8 mouse cellular contexts compared by ENCODE assay signal in genomic region chr9:68654039-68654332, GRCm38 (mm10). TPM values are rescaled to one million over a fixed set of nuclear protein-coding genes. Genes with fewer than 3 reads are reported as not detected.
A peak's percentile ranks its signal among the peaks of the same experiment; 100 is the strongest.
DNase-seq lines count a peak whose midpoint lies in the region; ATAC-seq and TF ChIP-seq lines count a peak whose summit lies in the region.

No protein-coding gene starts in this region.

- TF ChIP-seq CTCF in left cerebral cortex, adult 2 months (IDR thresholded peaks at IDR 0.05) = no peak
- no peak for TF ChIP-seq CTCF in hindbrain, postnatal 0 days (IDR thresholded peaks at IDR 0.05; ENCODE audit: low read depth)

- H3K4me2 ChIP-seq in embryonic facial prominence, embryonic 14.5 days (ENCODE audit: low read depth, low read length) = peak overlapping the region; percentile 90
- H3K4me2 ChIP-seq in hindbrain, postnatal 0 days (ENCODE audit: low read depth, low read length) = peak overlapping the region; percentile 76
- H3K4me2 ChIP-seq in midbrain, embryonic 16.5 days (ENCODE audit: low read length) = peak overlapping the region; percentile 75

- ATAC-seq in embryonic facial prominence, embryonic 14.5 days (ENCODE audit: low read depth) = peak; percentile 31; the same call in 1 of the 2 replicates
- ATAC-seq in hindbrain, postnatal 0 days = peak; percentile 61
- ATAC-seq in midbrain, embryonic 16.5 days = peak; percentile 55; the same call in 1 of the 2 replicates

- peak overlapping the region; percentile 72 for H3K4me3 ChIP-seq in left cerebral cortex, adult 2 months
- H3K4me3 ChIP-seq in embryonic facial prominence, embryonic 14.5 days (ENCODE audit: low read depth, low read length) = peak overlapping the region; percentile 86
- peak overlapping the region; percentile 89 for H3K4me3 ChIP-seq in hindbrain, postnatal 0 days (ENCODE audit: low read length)
- peak overlapping the region; percentile 82 for H3K4me3 ChIP-seq in midbrain, embryonic 16.5 days (ENCODE audit: low read depth, low read length)

- WGBS in embryonic facial prominence, embryonic 14.5 days = 0% methylated on average over 7 of the region's 28 CpGs
- WGBS in hindbrain, postnatal 0 days = 0% methylated on average over 27 of the region's 28 CpGs
- WGBS in midbrain, embryonic 16.5 days = 0% methylated on average over 28 of the region's 28 CpGs

- no peak for DNase-seq in left cerebral cortex, adult 2 months (ENCODE audit: extremely low spot score in 1 of 2, low spot score in 2 of 2)
- no peak for DNase-seq in left cerebral cortex, adult 18-20 months (ENCODE audit: low spot score in 2 of 2)
- DNase-seq in embryonic facial prominence, embryonic 14.5 days (ENCODE audit: low spot score) = peak; percentile 27
- no peak for DNase-seq in hindbrain, postnatal 0 days (ENCODE audit: low spot score)
- DNase-seq in adrenal gland, adult 8-10 months = no peak
- no peak for DNase-seq in retina, embryonic 14.5 days (ENCODE audit: low spot score)
- DNase-seq in urinary bladder, postnatal 36 days (ENCODE audit: low spot score in 2 of 2) = no peak

- no peaks in the 10 kb centered on the region for H3K27me3 ChIP-seq in embryonic facial prominence, embryonic 14.5 days (replicated peaks; ENCODE audit: control insufficient read depth, insufficient read depth, low read length)
- no peaks in the 10 kb centered on the region for H3K27me3 ChIP-seq in hindbrain, postnatal 0 days (ENCODE audit: insufficient read depth, low read length)
- H3K27me3 ChIP-seq in midbrain, embryonic 16.5 days (ENCODE audit: control insufficient read depth, insufficient read depth, low read depth, low read length) = no peaks in the 10 kb centered on the region

- H3K4me1 ChIP-seq in embryonic facial prominence, embryonic 14.5 days (ENCODE audit: control insufficient read depth, insufficient read depth, low read length) = 0 out of 2 replicates have a peak, but pooled peaks cover 6% of the 10 kb centered on the region
- no peaks in the 10 kb centered on the region for H3K4me1 ChIP-seq in hindbrain, postnatal 0 days (ENCODE audit: insufficient read depth, low read length)
- peaks cover 17% of the 10 kb centered on the region; the same call in 1 of the 2 replicates for H3K4me1 ChIP-seq in midbrain, embryonic 16.5 days (ENCODE audit: control insufficient read depth, insufficient read depth, low read length)

- H3K9me3 ChIP-seq in embryonic facial prominence, embryonic 14.5 days (ENCODE audit: control insufficient read depth, low read length) = no peaks in the 10 kb centered on the region
- no peaks in the 10 kb centered on the region for H3K9me3 ChIP-seq in hindbrain, postnatal 0 days (ENCODE audit: low read length)
- no peaks in the 10 kb centered on the region for H3K9me3 ChIP-seq in midbrain, embryonic 16.5 days (replicated peaks; ENCODE audit: control insufficient read depth, low read length, poor library complexity, severe bottlenecking)

- no peaks in the 10 kb centered on the region for H3K36me3 ChIP-seq in embryonic facial prominence, embryonic 14.5 days (ENCODE audit: control insufficient read depth, insufficient read depth, low read length)
- no peaks in the 10 kb centered on the region for H3K36me3 ChIP-seq in hindbrain, postnatal 0 days (ENCODE audit: insufficient read depth, low read length)
- no peaks in the 10 kb centered on the region for H3K36me3 ChIP-seq in midbrain, embryonic 16.5 days (ENCODE audit: control insufficient read depth, insufficient read depth, low read length)

- intact Hi-C loops in left cerebral cortex, adult 2 months (cut with DNase I) = loop anchor here (1.0 to 10.0 kb wide), 4 partner anchors 211 to 641 kb away; no protein-coding TSS in a partner anchor

- peak overlapping the region; percentile 86 for H3K9ac ChIP-seq in embryonic facial prominence, embryonic 14.5 days (ENCODE audit: low read depth, low read length)
- peak overlapping the region; percentile 78 for H3K9ac ChIP-seq in hindbrain, postnatal 0 days (replicated peaks; ENCODE audit: low read length)
- H3K9ac ChIP-seq in midbrain, embryonic 16.5 days (ENCODE audit: low read depth, low read length) = peak overlapping the region; percentile 91

- peak overlapping the region; percentile 92 for H3K27ac ChIP-seq in left cerebral cortex, adult 2 months
- H3K27ac ChIP-seq in embryonic facial prominence, embryonic 14.5 days (replicated peaks; ENCODE audit: low read depth, low read length) = peak overlapping the region; percentile 95
- peak overlapping the region; percentile 95 for H3K27ac ChIP-seq in hindbrain, postnatal 0 days
- peak overlapping the region; percentile 95 for H3K27ac ChIP-seq in midbrain, embryonic 16.5 days (ENCODE audit: low read length)

RNA-seq across cellular contexts. Expression of gene Rora, which starts 0.4 kb away (rescaled TPM):
- total RNA-seq in left cerebral cortex, adult 2 months (2021) = 10 to 100 TPM; 78.4 to 79.1 TPM
- total RNA-seq in left cerebral cortex, adult 18-20 months (2021) = 10 to 100 TPM; 66.0 to 72.4 TPM
- 11.4 and 12.3 TPM in 2 replicates for polyA plus RNA-seq in embryonic facial prominence, embryonic 14.5 days (2014; fragmentation: Nextera tagmentation; extraction: Ambion mirVana)
- 27.5 and 30.0 TPM in 2 replicates for total RNA-seq in hindbrain, postnatal 0 days (2014; rRNA removed)
- polyA plus RNA-seq in hindbrain, postnatal 0 days (2015; fragmentation: Nextera tagmentation; extraction: Ambion mirVana) = 57.2 and 59.4 TPM in 2 replicates
- 43.6 and 52.5 TPM in 2 replicates for polyA plus RNA-seq in midbrain, embryonic 16.5 days (2015; fragmentation: Nextera tagmentation; extraction: Ambion mirVana)
- total RNA-seq in adrenal gland, adult 8-10 months (2022) = 100 to 1,000 TPM in 3 of 4 experiments, 10 to 100 TPM in 1; 72.5 to 179 (median 108) TPM
